Mouse (Mus musculus): ENCODE measurements around the gene Ddc. TPM values are rescaled to one million over a fixed set of nuclear protein-coding genes. Genes with fewer than 3 reads are reported as not detected.

The Ddc gene
- polyA plus RNA-seq, 1 experiment from 2014 or later: 48.4 TPM

DNA sequence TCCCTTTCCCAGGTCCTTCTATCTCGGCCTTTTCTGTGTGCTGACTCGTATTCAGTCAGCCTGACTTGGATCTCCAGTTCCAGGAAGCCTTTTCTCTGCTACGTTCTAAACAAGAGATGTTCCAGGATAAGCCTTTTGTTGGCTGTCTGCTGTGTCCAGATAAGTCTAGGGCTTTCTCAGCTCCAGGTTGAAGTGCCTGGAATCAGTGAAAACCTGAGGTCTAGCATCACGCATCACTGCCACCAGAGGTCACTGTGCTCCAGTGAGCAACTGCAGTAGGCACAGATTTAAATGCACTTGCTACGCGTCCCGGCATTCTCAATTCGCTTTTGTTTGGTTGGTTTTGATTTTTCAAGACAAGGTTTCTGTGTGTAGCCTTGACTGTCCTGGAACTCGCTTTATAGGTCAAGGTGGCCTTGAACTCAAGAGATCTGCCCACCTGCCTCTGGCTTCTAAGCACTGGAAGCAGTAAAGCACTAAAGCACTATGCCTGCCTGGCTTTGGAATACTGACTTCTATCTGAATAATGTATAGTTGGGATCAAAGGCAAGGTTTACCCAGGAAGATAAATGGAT, 86.0 kb downstream of the Ddc start:
- Histone ChIP-seq H3K36me3 (ENCODE audit: control insufficient read depth, insufficient read depth, low read length) (no peaks in the 10 kb centered on the region), H3K9me3 (ENCODE audit: control insufficient read depth, low read length) (no peaks in the 10 kb centered on the region), H3K9ac (ENCODE audit: low read depth, low read length) (no peak overlapping the region), H3K27me3 (replicated peaks; ENCODE audit: control insufficient read depth, insufficient read depth, low read length) (no peaks in the 10 kb centered on the region), H3K4me1 (ENCODE audit: control insufficient read depth, insufficient read depth, low read length) (peaks cover 9% of the 10 kb centered on the region), H3K4me2 (ENCODE audit: low read depth, low read length) (peak overlapping the region; percentile 15; the same call in 1 of the 2 replicates), H3K4me3 (ENCODE audit: low read depth, low read length) (no peak overlapping the region), H3K27ac (replicated peaks; ENCODE audit: low read depth, low read length) (no peak overlapping the region)
- no peak for ATAC-seq (ENCODE audit: low read depth)
- WGBS: 21% methylated on average over 9 of the region's 9 CpGs
- peak; percentile 92 for DNase-seq (ENCODE audit: low spot score)

DNA sequence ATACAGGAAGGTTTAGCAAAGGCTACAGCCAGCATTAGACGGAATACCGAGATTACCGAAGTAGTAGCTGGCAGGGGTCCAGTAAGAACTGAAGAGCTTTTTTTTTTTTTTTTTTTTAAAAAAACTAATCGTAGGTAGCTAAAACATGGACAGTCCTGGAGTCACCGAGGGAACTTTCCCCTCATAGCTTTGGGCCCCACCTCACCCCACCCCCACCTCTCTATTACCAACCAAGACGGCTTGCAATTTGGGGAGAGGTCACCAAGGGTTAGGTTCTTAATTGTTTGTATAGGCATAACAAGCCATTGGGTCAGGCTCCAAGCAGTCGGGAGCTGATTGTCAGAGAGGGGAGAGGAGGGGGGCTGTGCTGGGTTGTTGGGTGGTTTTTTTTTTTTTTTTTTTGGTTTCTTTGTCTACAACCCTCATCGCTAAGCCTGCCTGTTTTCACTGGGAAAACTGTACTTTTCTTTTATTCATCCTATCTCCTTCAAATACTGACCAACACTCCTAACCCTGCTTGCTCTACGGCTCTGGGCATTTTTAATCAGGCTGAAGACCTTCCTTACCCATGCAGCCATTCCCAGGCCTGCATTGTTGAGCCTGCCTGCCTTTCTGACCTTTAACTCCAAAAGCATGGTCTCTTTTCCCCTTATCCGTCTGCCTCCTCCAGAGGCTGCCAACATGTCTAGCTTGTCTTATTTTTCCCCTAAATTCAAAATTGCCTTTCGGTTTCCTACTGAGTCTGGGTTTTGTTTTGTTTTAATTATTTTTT, 88.4 kb downstream of the Ddc start:
- H3K36me3 ChIP-seq (ENCODE audit: control insufficient read depth, insufficient read depth, low read length): peaks cover 13% of the 10 kb centered on the region
- H3K27ac ChIP-seq (replicated peaks; ENCODE audit: low read depth, low read length): peak overlapping the region; percentile 98
- peak; percentile 34 for ATAC-seq (ENCODE audit: low read depth)
- 5% methylated on average over 11 of the region's 11 CpGs for WGBS
- peak; percentile 79 for DNase-seq (ENCODE audit: low spot score)
- peak overlapping the region; percentile 75 for H3K4me3 ChIP-seq (ENCODE audit: low read depth, low read length)
- H3K4me1 ChIP-seq (ENCODE audit: control insufficient read depth, insufficient read depth, low read length): peaks cover 9% of the 10 kb centered on the region
- no peaks in the 10 kb centered on the region for H3K9me3 ChIP-seq (ENCODE audit: control insufficient read depth, low read length)
- H3K4me2 ChIP-seq (ENCODE audit: low read depth, low read length): peak overlapping the region; percentile 90
- no peaks in the 10 kb centered on the region for H3K27me3 ChIP-seq (replicated peaks; ENCODE audit: control insufficient read depth, insufficient read depth, low read length)
- H3K9ac ChIP-seq (ENCODE audit: low read depth, low read length): peak overlapping the region; percentile 82

DNA sequence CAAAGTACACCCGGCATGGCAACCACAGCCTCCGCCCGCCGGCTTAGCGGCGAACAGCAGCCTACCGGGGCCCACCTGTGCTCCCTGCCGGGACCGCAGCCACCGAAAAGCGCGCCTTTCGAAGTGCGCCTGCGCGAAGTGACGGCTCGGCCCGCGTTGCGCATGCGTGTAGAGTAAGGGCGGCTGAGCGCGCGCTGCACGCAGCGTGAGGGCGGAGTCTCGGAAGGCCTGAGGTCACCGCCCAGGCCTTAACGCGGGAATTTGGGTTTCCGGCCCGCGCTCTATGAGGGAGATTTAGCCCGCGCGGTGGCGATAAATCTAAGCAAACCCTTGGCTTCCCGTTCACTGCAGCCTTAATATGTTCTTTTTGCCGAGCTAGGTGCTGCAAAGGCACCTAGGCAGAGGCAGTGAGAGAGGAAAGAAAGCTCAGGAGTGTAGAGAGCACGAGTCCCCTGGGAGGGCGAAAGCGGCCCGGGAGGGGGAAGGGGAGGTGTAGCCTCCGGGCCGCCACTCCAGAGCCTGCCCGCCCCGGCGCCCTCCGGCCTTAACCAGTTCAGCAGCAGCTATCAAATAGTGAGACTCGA, 89.0 kb downstream of the Ddc start, which contains the start of gene Fignl1:
TSS of gene Fignl1 (minus strand) at position 143 of the 584 bp plus-strand sequence.
- Histone ChIP-seq H3K36me3 (ENCODE audit: control insufficient read depth, insufficient read depth, low read length) (peaks cover 19% of the 10 kb centered on the region), H3K4me1 (ENCODE audit: control insufficient read depth, insufficient read depth, low read length) (peaks cover 9% of the 10 kb centered on the region), H3K4me3 (ENCODE audit: low read depth, low read length) (peak within 1 kb of the TSS; percentile 75), H3K4me2 (ENCODE audit: low read depth, low read length) (peak within 1 kb of the TSS; percentile 90), H3K27me3 (replicated peaks; ENCODE audit: control insufficient read depth, insufficient read depth, low read length) (no peaks in the 10 kb centered on the region), H3K27ac (replicated peaks; ENCODE audit: low read depth, low read length) (peak within 1 kb of the TSS; percentile 98), H3K9me3 (ENCODE audit: control insufficient read depth, low read length) (no peaks in the 10 kb centered on the region), H3K9ac (ENCODE audit: low read depth, low read length) (peak within 1 kb of the TSS; percentile 82)
- ATAC-seq (ENCODE audit: low read depth) (peak; percentile 96), DNase-seq (ENCODE audit: low spot score) (peak; percentile 98)
- WGBS: 0% methylated on average over 43 of the region's 53 CpGs

DNA sequence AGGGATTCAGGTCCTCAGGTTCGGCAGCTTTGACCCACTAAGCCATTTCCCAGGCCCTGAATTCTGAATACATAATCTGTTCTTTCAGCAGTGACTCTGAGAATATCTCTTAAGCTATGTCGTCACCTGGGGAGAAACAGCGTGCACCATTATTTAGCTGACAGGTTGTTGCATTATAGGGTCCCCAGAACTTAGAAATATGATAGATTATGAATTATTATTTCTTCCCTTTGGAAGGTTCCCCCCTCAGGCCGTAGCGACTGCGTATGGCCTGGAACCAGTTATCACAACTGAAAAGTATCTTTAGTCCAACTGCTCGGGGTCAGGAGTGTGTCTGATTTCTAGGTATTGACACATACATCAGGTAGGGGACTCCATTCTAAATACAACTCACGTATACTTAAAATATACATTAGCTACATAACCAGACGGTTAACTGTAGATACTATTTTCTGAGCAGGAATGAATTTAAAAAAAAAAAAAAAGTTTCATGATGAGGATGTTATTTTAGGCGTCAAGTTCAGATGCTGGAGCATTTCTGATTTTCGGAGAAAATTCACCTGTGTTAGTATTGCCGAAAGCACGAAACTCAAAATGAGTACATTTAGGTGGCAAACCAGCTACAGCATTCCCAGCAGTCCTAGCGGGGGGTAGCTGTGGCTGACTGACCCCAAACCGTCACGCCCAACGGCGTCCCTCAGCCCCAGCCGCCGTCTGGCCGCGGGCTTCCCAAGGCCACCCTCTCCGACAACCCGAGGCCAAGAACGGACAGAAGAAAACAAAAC, 89.7 kb downstream of the Ddc start:
- H3K9me3 ChIP-seq (ENCODE audit: control insufficient read depth, low read length): no peaks in the 10 kb centered on the region
- peaks cover 9% of the 10 kb centered on the region for H3K4me1 ChIP-seq (ENCODE audit: control insufficient read depth, insufficient read depth, low read length)
- peak overlapping the region; percentile 75 for H3K4me3 ChIP-seq (ENCODE audit: low read depth, low read length)
- peak overlapping the region; percentile 98 for H3K27ac ChIP-seq (replicated peaks; ENCODE audit: low read depth, low read length)
- H3K36me3 ChIP-seq (ENCODE audit: control insufficient read depth, insufficient read depth, low read length): peaks cover 26% of the 10 kb centered on the region
- DNase-seq (ENCODE audit: low spot score) (no peak), ATAC-seq (ENCODE audit: low read depth) (peak; percentile 57)
- 8% methylated on average over 25 of the region's 25 CpGs for WGBS
- no peaks in the 10 kb centered on the region for H3K27me3 ChIP-seq (replicated peaks; ENCODE audit: control insufficient read depth, insufficient read depth, low read length)
- peak overlapping the region; percentile 82 for H3K9ac ChIP-seq (ENCODE audit: low read depth, low read length)
- H3K4me2 ChIP-seq (ENCODE audit: low read depth, low read length): peak overlapping the region; percentile 90

DNA sequence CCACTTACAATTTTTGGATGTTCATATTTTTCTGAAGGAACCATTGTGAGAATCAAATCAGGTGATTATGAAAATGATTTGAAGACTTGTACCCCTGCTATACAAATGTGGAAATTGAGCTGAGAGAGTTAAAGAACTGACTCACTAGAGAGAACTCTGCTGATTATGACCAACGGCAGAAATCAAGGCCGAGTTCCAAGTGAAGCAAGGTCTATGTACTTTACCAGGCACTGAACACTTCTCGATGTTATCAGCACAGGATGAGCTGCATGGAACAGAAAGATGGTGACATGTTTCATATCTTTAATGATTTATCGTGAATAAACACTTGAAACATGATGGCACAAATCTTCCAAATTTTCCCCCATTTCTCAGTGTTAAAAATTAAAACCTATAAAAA, 92.0 kb downstream of the Ddc start:
- Histone ChIP-seq H3K9ac (ENCODE audit: low read depth, low read length) (no peak overlapping the region), H3K4me1 (ENCODE audit: control insufficient read depth, insufficient read depth, low read length) (peaks cover 9% of the 10 kb centered on the region), H3K27me3 (replicated peaks; ENCODE audit: control insufficient read depth, insufficient read depth, low read length) (no peaks in the 10 kb centered on the region), H3K4me3 (ENCODE audit: low read depth, low read length) (no peak overlapping the region), H3K36me3 (ENCODE audit: control insufficient read depth, insufficient read depth, low read length) (peaks cover 47% of the 10 kb centered on the region), H3K4me2 (ENCODE audit: low read depth, low read length) (no peak overlapping the region), H3K9me3 (ENCODE audit: control insufficient read depth, low read length) (no peaks in the 10 kb centered on the region), H3K27ac (replicated peaks; ENCODE audit: low read depth, low read length) (no peak overlapping the region)
- 86% methylated on average over 4 of the region's 4 CpGs for WGBS
- DNase-seq (ENCODE audit: low spot score) (no peak), ATAC-seq (ENCODE audit: low read depth) (no peak)

DNA sequence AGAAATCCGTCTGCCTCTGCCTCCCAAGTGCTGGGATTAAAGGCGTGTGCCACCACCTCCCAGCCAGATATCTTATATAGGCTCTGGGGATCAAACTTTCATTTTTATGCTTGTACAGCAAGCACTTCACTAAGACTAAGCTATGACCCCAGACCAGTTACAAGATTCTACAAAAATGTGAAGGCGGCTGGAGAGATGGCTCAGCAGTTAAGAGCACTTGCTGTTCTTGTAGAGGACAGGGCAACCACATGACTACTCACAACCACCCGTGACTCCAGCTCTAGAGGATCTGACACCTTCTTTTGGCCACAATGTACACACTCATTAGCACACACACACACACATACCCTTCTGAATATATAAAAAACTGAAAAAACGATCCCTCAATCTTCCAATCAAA, 93.5 kb downstream of the Ddc start:
- H3K27me3 ChIP-seq (replicated peaks; ENCODE audit: control insufficient read depth, insufficient read depth, low read length): no peaks in the 10 kb centered on the region
- no peak overlapping the region for H3K4me2 ChIP-seq (ENCODE audit: low read depth, low read length)
- no peak overlapping the region for H3K4me3 ChIP-seq (ENCODE audit: low read depth, low read length)
- DNase-seq (ENCODE audit: low spot score): no peak
- H3K9me3 ChIP-seq (ENCODE audit: control insufficient read depth, low read length): no peaks in the 10 kb centered on the region
- H3K9ac ChIP-seq (ENCODE audit: low read depth, low read length): no peak overlapping the region
- H3K36me3 ChIP-seq (ENCODE audit: control insufficient read depth, insufficient read depth, low read length): peaks cover 56% of the 10 kb centered on the region
- peaks cover 2% of the 10 kb centered on the region for H3K4me1 ChIP-seq (ENCODE audit: control insufficient read depth, insufficient read depth, low read length)
- ATAC-seq (ENCODE audit: low read depth): no peak
- no peak overlapping the region for H3K27ac ChIP-seq (replicated peaks; ENCODE audit: low read depth, low read length)
- WGBS: 89% methylated on average over 5 of the region's 5 CpGs

DNA sequence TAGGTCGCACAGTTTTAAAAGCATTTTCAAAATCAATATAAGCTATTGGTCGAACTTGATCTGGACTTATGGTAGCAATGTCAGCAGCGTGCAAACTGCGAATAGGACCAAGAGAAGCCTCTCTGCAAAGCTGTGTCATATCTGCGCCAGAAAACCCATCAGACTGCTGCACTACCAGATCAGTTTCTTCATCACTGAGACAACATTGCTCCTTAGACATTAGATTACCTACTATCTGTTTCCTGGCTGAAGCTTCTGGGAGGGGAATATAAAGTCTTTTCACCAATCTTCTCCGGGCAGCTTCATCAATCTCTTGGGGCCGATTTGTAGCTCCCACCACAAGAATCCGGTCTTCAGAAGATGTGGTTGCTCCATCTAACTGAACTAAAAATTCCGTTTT, 96.9 kb downstream of the Ddc start:
- no peak overlapping the region for H3K4me2 ChIP-seq (ENCODE audit: low read depth, low read length)
- H3K9ac ChIP-seq (ENCODE audit: low read depth, low read length): no peak overlapping the region
- DNase-seq (ENCODE audit: low spot score) (no peak), ATAC-seq (ENCODE audit: low read depth) (no peak)
- no peak overlapping the region for H3K27ac ChIP-seq (replicated peaks; ENCODE audit: low read depth, low read length)
- H3K4me3 ChIP-seq (ENCODE audit: low read depth, low read length): no peak overlapping the region
- no peaks in the 10 kb centered on the region for H3K27me3 ChIP-seq (replicated peaks; ENCODE audit: control insufficient read depth, insufficient read depth, low read length)
- WGBS: 93% methylated on average over 9 of the region's 9 CpGs
- no peaks in the 10 kb centered on the region for H3K9me3 ChIP-seq (ENCODE audit: control insufficient read depth, low read length)
- H3K36me3 ChIP-seq (ENCODE audit: control insufficient read depth, insufficient read depth, low read length): peaks cover 77% of the 10 kb centered on the region
- no peaks in the 10 kb centered on the region for H3K4me1 ChIP-seq (ENCODE audit: control insufficient read depth, insufficient read depth, low read length)

DNA sequence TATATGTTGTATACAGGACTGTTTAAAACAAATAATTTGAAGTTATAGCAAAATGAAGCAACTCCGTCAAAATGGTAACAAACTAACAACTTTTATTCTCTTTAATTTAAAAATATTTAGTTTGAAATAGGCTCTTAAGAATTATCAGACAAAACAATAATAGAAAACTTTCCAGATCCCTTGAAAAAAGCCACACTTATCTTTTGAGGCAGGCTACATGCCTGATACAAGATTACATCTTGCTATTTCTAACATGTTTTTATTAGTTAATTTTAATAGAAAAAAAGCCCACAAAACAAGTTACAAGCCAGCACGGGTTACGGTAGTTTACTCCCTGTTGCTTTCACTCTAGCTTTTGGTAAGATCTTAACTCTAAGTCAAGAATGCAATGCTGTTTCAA, 97.6 kb downstream of the Ddc start:
- H3K4me1 ChIP-seq (ENCODE audit: control insufficient read depth, insufficient read depth, low read length): no peaks in the 10 kb centered on the region
- no peaks in the 10 kb centered on the region for H3K9me3 ChIP-seq (ENCODE audit: control insufficient read depth, low read length)
- H3K27me3 ChIP-seq (replicated peaks; ENCODE audit: control insufficient read depth, insufficient read depth, low read length): no peaks in the 10 kb centered on the region
- H3K4me2 ChIP-seq (ENCODE audit: low read depth, low read length): no peak overlapping the region
- 92% methylated on average over 3 of the region's 3 CpGs for WGBS
- no peak for ATAC-seq (ENCODE audit: low read depth)
- peaks cover 70% of the 10 kb centered on the region for H3K36me3 ChIP-seq (ENCODE audit: control insufficient read depth, insufficient read depth, low read length)
- H3K4me3 ChIP-seq (ENCODE audit: low read depth, low read length): no peak overlapping the region
- DNase-seq (ENCODE audit: low spot score): no peak
- no peak overlapping the region for H3K9ac ChIP-seq (ENCODE audit: low read depth, low read length)
- no peak overlapping the region for H3K27ac ChIP-seq (replicated peaks; ENCODE audit: low read depth, low read length)
